ENCODE assay signal across 9 mouse cellular contexts in genomic region chr10:115778624-115779023, GRCm38 (mm10). TPM values are rescaled to one million over a fixed set of nuclear protein-coding genes. Genes with fewer than 3 reads are reported as not detected.
DNase-seq lines count a peak whose midpoint lies in the region; ATAC-seq and TF ChIP-seq lines count a peak whose summit lies in the region.
"Had no signal": no experiment of that assay in that cellular context is flagged by ENCODE, and none has a peak within 500 bp of the region (broad histone marks: within the 10 kb centered on the region; RNA-seq: fewer than 3 reads in every experiment).

No protein-coding gene starts in this region.

- no peak overlapping the region for H3K4me3 ChIP-seq in small intestine, adult 2 months (ENCODE audit: low read depth, low read length)
- no peak overlapping the region for H3K4me3 ChIP-seq in intestine, embryonic 15.5 days (replicated peaks)
- H3K4me3 ChIP-seq: erythroblast, embryonic 14.5 days had no signal

- H3K9ac ChIP-seq in intestine, embryonic 15.5 days = no peak overlapping the region

- peak; percentile 53 to 60 for DNase-seq in cerebellum, postnatal 10 days
- DNase-seq in cerebellum, adult 11 months = no peak
- DNase-seq in left cerebral cortex, postnatal 14 days (ENCODE audit: low spot score in 2 of 2) = peak; percentile 3 to 22
- DNase-seq in left cerebral cortex, postnatal 36 days (ENCODE audit: low spot score in 2 of 2) = no peak
- DNase-seq in adrenal gland, postnatal 36 days = peak; percentile 24 to 32
- DNase-seq in left cerebral cortex, postnatal 4 days = peak; percentile 38

- H3K36me3 ChIP-seq in small intestine, adult 2 months (ENCODE audit: control insufficient read depth, insufficient read depth, low read length) = no peaks in the 10 kb centered on the region
- H3K36me3 ChIP-seq in intestine, embryonic 15.5 days = no peaks in the 10 kb centered on the region

- ATAC-seq in intestine, embryonic 15.5 days = no peak

- H3K27ac ChIP-seq in small intestine, adult 2 months (ENCODE audit: insufficient read depth, low read depth, low read length) = no peak overlapping the region
- H3K27ac ChIP-seq in intestine, embryonic 15.5 days = no peak overlapping the region

- no peak overlapping the region for H3K4me2 ChIP-seq in intestine, embryonic 15.5 days (replicated peaks)

- 60% methylated on average over 5 of the region's 5 CpGs for WGBS in small intestine, adult 2 months
- 56% methylated on average over 5 of the region's 5 CpGs for WGBS in intestine, embryonic 15.5 days

- H3K4me1 ChIP-seq in small intestine, adult 2 months (ENCODE audit: control insufficient read depth, insufficient read depth, insufficient read length, low read length) = peaks cover 5% of the 10 kb centered on the region
- no peaks in the 10 kb centered on the region; the same call in 1 of the 2 replicates for H3K4me1 ChIP-seq in intestine, embryonic 15.5 days (replicated peaks)

- no peak for TF ChIP-seq POLR2A in small intestine, adult 2 months (IDR thresholded peaks at IDR 0.05; ENCODE audit: low read depth, low read length)

- peak; percentile 52; the same call in 1 of the 2 replicates for TF ChIP-seq CTCF in small intestine, adult 2 months (IDR thresholded peaks at IDR 0.05; ENCODE audit: extremely low read depth, insufficient read length, insufficient replicate concordance, low read depth, low read length)

- no peaks in the 10 kb centered on the region for H3K27me3 ChIP-seq in small intestine, adult 2 months (ENCODE audit: control insufficient read depth, insufficient read depth, low read length)
- H3K27me3 ChIP-seq in intestine, embryonic 15.5 days (replicated peaks) = no peaks in the 10 kb centered on the region

- intact Hi-C loops in left cerebral cortex, postnatal 14 days (cut with DNase I) = no loop called here
- intact Hi-C loops in left cerebral cortex, postnatal 36 days (cut with DNase I) = no loop called here
- intact Hi-C loops in left cerebral cortex, postnatal 4 days (cut with DNase I) = no loop called here

- H3K9me3 ChIP-seq in intestine, embryonic 15.5 days = no peaks in the 10 kb centered on the region

RNA-seq across cellular contexts. Expression of gene Tspan8, which starts 38.0 kb away (rescaled TPM):
- total RNA-seq in left cerebral cortex, postnatal 14 days (2021) = 1 to 10 TPM in 1 of 2 experiments, under 1 TPM in 1; 0.68 to 1.2 TPM
- under 1 TPM; 0.37 to 0.93 TPM for total RNA-seq in left cerebral cortex, postnatal 36 days (2021)
- 1 to 10 TPM in 1 of 2 experiments, under 1 TPM in 1; 0.89 to 1.1 TPM for total RNA-seq in adrenal gland, postnatal 36 days (2021)
- total RNA-seq in left cerebral cortex, postnatal 4 days (2021) = under 1 TPM; 0.78 to 0.79 TPM
- polyA plus RNA-seq in small intestine, adult 2 months (2012; rRNA removed) = 18.3 and 72.3 TPM in 2 replicates
- polyA plus RNA-seq in intestine, embryonic 15.5 days (2015; fragmentation: Nextera tagmentation; extraction: Ambion mirVana) = 205 and 222 TPM in 2 replicates

Comparison
In these comparisons a context has a peak if more than half of its experiments do, and no peak if none do; other contexts are left out.
1. DNase-seq: peak in cerebellum, postnatal 10 days (2 of 2), left cerebral cortex, postnatal 14 days (2 of 2), adrenal gland, postnatal 36 days (2 of 2) and left cerebral cortex, postnatal 4 days (single experiment); none in cerebellum, adult 11 months (single experiment) and left cerebral cortex, postnatal 36 days (0 of 2).